Mouse (Mus musculus) intestine, embryonic 14.5 days (tissue): ENCODE results near the gene Cox11. TPM values are rescaled to one million over a fixed set of nuclear protein-coding genes. Genes with fewer than 3 reads are reported as not detected.

Source experiments
- ATAC-seq: fragments of 200-750 bp; cut with Nextera tagmentation; replicated peaks from 2 replicates; pipeline ENCODE4 v1.8.0; 2017; ENCODE audit warnings: low read depth, moderate number of reproducible peaks, moderate TSS enrichment, moderate library complexity; ENCODE audit not compliant: low FRiP score, low TSS enrichment
- DNase-seq: peaks from one replicate; pipeline ENCODE4 v3.0.0-alpha.2; 2018; ENCODE audit warnings: low spot score
- H3K27ac ChIP-seq: fragments of 300-500 bp; sonication (generic); 2 replicates; pipeline ENCODE4 v1.5.1; 2014; ENCODE audit warnings: low read depth, mild to moderate bottlenecking, control low read depth
- H3K27me3 ChIP-seq: fragments of 300-500 bp; sonication (generic); replicated peaks from 2 replicates; pipeline ENCODE4 v1.6.1; 2014; ENCODE audit warnings: low read length, control low read depth; ENCODE audit not compliant: control insufficient read depth, insufficient read depth
- H3K36me3 ChIP-seq: fragments of 300-500 bp; sonication (generic); 2 replicates; pipeline ENCODE4 v1.6.1; 2014; ENCODE audit warnings: low read length, control low read depth; ENCODE audit not compliant: control insufficient read depth, insufficient read depth
- H3K4me1 ChIP-seq: fragments of 300-500 bp; sonication (generic); replicated peaks from 2 replicates; pipeline ENCODE4 v1.6.1; 2014; ENCODE audit warnings: low read length, control low read depth, mixed read lengths; ENCODE audit not compliant: control insufficient read depth, insufficient read depth
- H3K4me2 ChIP-seq: fragments of 300-500 bp; sonication (generic); 2 replicates; pipeline ENCODE4 v1.6.1; 2014; ENCODE audit warnings: low read length
- H3K4me3 ChIP-seq: fragments of 300-500 bp; sonication (generic); 2 replicates; pipeline ENCODE4 v1.5.1; 2014; ENCODE audit warnings: low read depth, low read length, control low read depth, mixed read lengths
- H3K9ac ChIP-seq: fragments of 300-500 bp; sonication (generic); 2 replicates; pipeline ENCODE4 v1.6.1; 2014; ENCODE audit warnings: mild to moderate bottlenecking, low read length
- H3K9me3 ChIP-seq: fragments of 300-500 bp; sonication (generic); 2 replicates; pipeline ENCODE4 v1.6.1; 2016; ENCODE audit warnings: low read length, control low read depth; ENCODE audit not compliant: control insufficient read depth
- WGBS: fragments of 180-500 bp; shearing (Covaris S2); extraction: QIAGEN DNeasy Blood & Tissue Kit; methylation state at CpG from one replicate; pipeline ENCODE4 v1.1.7; 2014; 5-methylcytosine and 5-hydroxymethylcytosine counted together
- polyA plus RNA-seq: library from polyadenylated mRNA; unstranded; fragments of >200 nt; fragmentation: Nextera tagmentation; extraction: Ambion mirVana; gene quantifications from 2 replicates; pipeline ENCODE4 v1.2.1, GENCODE M21; 2014

Cox11 gene
- polyA plus RNA-seq, 1 experiment from 2014 or later: 25.9 TPM

DNA sequence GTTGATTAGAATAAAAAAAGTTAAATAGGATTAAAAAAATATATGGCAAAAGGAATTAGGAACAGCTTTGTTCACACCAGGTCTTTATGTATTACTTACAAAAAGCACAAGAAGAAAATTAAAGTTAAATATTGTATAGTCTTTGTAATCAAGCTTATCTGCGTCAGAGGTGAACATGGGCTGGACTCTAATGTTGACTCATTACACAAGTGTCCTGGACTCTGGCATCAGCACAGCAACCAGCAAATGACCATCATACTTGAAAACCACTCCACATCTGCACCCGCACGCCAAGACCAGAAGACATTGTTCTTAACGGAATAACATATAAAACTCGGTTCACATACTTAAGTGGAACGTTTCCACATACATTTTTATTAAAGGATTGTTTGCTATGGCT is 29.4 kb downstream of the Cox11 start:
- no peaks in the 10 kb centered on the region for H3K9me3 ChIP-seq
- no peak overlapping the region for H3K4me2 ChIP-seq
- no peak overlapping the region for H3K4me3 ChIP-seq
- ATAC-seq: no peak
- H3K4me1 ChIP-seq: peaks cover 31% of the 10 kb centered on the region
- WGBS: 86% methylated on average over 6 of the region's 6 CpGs
- H3K9ac ChIP-seq: no peak overlapping the region
- peaks cover 5% of the 10 kb centered on the region; the same call in 1 of the 2 replicates for H3K36me3 ChIP-seq
- DNase-seq: no peak
- H3K27me3 ChIP-seq: no peaks in the 10 kb centered on the region
- no peak overlapping the region for H3K27ac ChIP-seq

GRCm38 (mm10) chr11:90675479-90676110 is 37.6 kb downstream of the Cox11 start:
- Histone ChIP-seq H3K9ac (no peak overlapping the region), H3K4me1 (no peaks in the 10 kb centered on the region), H3K4me3 (no peak overlapping the region), H3K27ac (no peak overlapping the region), H3K36me3 (peaks cover 9% of the 10 kb centered on the region; the same call in 1 of the 2 replicates), H3K4me2 (no peak overlapping the region), H3K9me3 (no peaks in the 10 kb centered on the region), H3K27me3 (no peaks in the 10 kb centered on the region)
- DNase-seq (no peak), ATAC-seq (no peak)
- WGBS: 79% methylated on average over 5 of the region's 5 CpGs

- DNase-seq (no peak), ATAC-seq (no peak)
- Histone ChIP-seq H3K4me3 (no peak overlapping the region), H3K36me3 (peaks cover 17% of the 10 kb centered on the region), H3K4me1 (no peaks in the 10 kb centered on the region), H3K27ac (no peak overlapping the region), H3K27me3 (no peaks in the 10 kb centered on the region), H3K4me2 (no peak overlapping the region), H3K9ac (no peak overlapping the region), H3K9me3 (no peaks in the 10 kb centered on the region)
- 92% methylated on average over 7 of the region's 7 CpGs for WGBS
Measured at GRCm38 (mm10) chr11:90677027-90677426, 39.1 kb downstream of the Cox11 start.

- H3K4me1 ChIP-seq: no peaks in the 10 kb centered on the region
- no peak overlapping the region for H3K4me2 ChIP-seq
- peaks cover 13% of the 10 kb centered on the region for H3K36me3 ChIP-seq
- no peak overlapping the region for H3K27ac ChIP-seq
- no peaks in the 10 kb centered on the region for H3K27me3 ChIP-seq
- H3K9me3 ChIP-seq: no peaks in the 10 kb centered on the region
- no peak for DNase-seq
- H3K4me3 ChIP-seq: no peak overlapping the region
- 84% methylated on average over 8 of the region's 8 CpGs for WGBS
- ATAC-seq: no peak
- H3K9ac ChIP-seq: no peak overlapping the region
Measured at GRCm38 (mm10) chr11:90677771-90678288, 39.9 kb downstream of the Cox11 start.

DNA sequence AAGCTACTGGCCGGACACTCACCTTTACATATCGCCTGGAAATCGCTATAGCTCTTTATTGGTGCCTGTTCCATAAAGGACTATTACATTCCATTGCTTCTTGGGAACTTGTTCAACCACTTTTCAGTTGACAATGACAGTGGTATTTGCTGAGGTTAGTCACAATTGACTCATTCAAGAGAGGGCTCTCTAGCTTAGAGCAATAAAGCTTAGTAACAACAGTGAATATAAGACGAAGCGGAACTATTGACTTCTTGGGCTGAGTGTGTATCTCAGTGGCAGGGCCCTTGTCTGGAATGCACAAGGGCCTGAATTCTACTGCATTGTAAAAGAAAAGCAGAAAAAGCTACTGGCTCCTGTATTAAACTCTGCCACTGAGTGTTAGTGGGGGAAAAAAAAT is 40.6 kb downstream of the Cox11 start:
- DNase-seq (no peak), ATAC-seq (peak; percentile 83)
- no peak overlapping the region for H3K27ac ChIP-seq
- H3K36me3 ChIP-seq: peaks cover 16% of the 10 kb centered on the region
- no peaks in the 10 kb centered on the region for H3K27me3 ChIP-seq
- H3K9ac ChIP-seq: no peak overlapping the region
- H3K4me1 ChIP-seq: no peaks in the 10 kb centered on the region
- H3K4me3 ChIP-seq: no peak overlapping the region
- H3K4me2 ChIP-seq: no peak overlapping the region
- 73% methylated on average over 5 of the region's 5 CpGs for WGBS
- H3K9me3 ChIP-seq: no peaks in the 10 kb centered on the region

- Histone ChIP-seq H3K36me3 (peaks cover 22% of the 10 kb centered on the region), H3K4me2 (no peak overlapping the region), H3K27me3 (no peaks in the 10 kb centered on the region), H3K4me3 (no peak overlapping the region), H3K9ac (no peak overlapping the region), H3K4me1 (no peaks in the 10 kb centered on the region), H3K27ac (no peak overlapping the region), H3K9me3 (no peaks in the 10 kb centered on the region)
- ATAC-seq: no peak
- DNase-seq: no peak
Measured at GRCm38 (mm10) chr11:90681171-90681570, 43.2 kb downstream of the Cox11 start.

DNA sequence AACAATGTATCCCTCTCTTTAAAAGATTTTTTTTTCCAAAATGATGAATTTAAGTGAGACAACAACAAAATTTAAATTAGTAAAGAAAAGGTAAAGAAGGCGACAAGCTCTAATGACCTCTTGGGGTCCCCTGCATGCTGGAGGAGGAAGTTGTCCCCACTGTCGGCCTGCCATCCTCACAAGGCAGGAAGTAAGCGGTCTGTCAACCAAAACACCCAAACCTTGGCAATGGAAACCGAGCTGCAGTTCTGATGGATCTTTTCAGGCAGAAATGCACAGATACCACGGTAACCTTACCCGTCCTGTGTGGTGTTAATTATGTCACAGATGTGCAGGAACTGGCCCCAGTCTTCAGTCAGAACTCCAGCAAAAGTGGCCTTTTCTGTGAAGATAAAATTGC is 46.8 kb downstream of the Cox11 start:
- DNase-seq (no peak), ATAC-seq (no peak)
- no peaks in the 10 kb centered on the region for H3K27me3 ChIP-seq
- no peak overlapping the region for H3K27ac ChIP-seq
- peaks cover 22% of the 10 kb centered on the region for H3K36me3 ChIP-seq
- H3K9me3 ChIP-seq: no peaks in the 10 kb centered on the region
- H3K4me1 ChIP-seq: no peaks in the 10 kb centered on the region
- WGBS: 72% methylated on average over 6 of the region's 6 CpGs
- no peak overlapping the region for H3K4me2 ChIP-seq
- no peak overlapping the region for H3K9ac ChIP-seq
- no peak overlapping the region for H3K4me3 ChIP-seq

DNA sequence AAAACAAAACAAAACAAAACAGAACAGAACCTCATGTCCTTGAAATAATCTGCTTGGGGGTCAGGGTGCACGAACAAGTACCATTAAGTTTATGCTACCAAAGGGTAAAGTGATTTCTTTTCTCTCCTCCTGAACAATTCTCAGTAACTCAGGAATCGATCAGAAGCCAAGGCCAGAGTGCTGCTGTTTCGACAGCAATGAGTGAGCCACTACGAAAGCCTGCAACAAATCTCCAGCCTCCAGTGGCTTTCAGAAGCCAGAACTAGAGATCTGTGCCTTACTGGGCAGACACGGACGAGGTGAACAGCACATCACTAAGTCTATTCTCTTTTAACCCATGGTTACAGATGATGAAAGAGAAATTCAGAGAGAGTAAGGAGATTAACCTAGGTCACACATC is 47.2 kb downstream of the Cox11 start:
- Histone ChIP-seq H3K9ac (no peak overlapping the region), H3K27ac (no peak overlapping the region), H3K27me3 (no peaks in the 10 kb centered on the region), H3K9me3 (no peaks in the 10 kb centered on the region), H3K36me3 (peaks cover 22% of the 10 kb centered on the region), H3K4me1 (no peaks in the 10 kb centered on the region), H3K4me2 (no peak overlapping the region), H3K4me3 (no peak overlapping the region)
- DNase-seq (no peak), ATAC-seq (no peak)
- WGBS: 73% methylated on average over 6 of the region's 6 CpGs
